Mouse (Mus musculus) midbrain, postnatal 0 days (tissue): ENCODE results near the gene Grb2. TPM values are rescaled to one million over a fixed set of nuclear protein-coding genes. Genes with fewer than 3 reads are reported as not detected.

Experiments used
- ATAC-seq: fragments of 200-750 bp; cut with Nextera tagmentation; 2 replicates; pipeline ENCODE4 v1.8.0; 2017; ENCODE audit warnings: moderate number of reproducible peaks, mild to moderate bottlenecking, moderate TSS enrichment, moderate library complexity; ENCODE audit not compliant: low FRiP score
- DNase-seq: peaks from one replicate; pipeline ENCODE4 v3.0.0-alpha.2; 2015; ENCODE audit warnings: low spot score
- H3K27ac ChIP-seq: fragments of 300-500 bp; sonication (generic); 2 replicates; pipeline ENCODE4 v1.5.1; 2014; ENCODE audit warnings: low read depth, mild to moderate bottlenecking, low read length, mixed read lengths
- H3K27me3 ChIP-seq: fragments of 300-500 bp; sonication (generic); 2 replicates; pipeline ENCODE4 v1.6.1; 2014; ENCODE audit warnings: low read length, control low read depth, mixed read lengths; ENCODE audit not compliant: insufficient read depth
- H3K36me3 ChIP-seq: fragments of 300-500 bp; sonication (generic); 2 replicates; pipeline ENCODE4 v1.6.1; 2014; ENCODE audit warnings: low read length, control low read depth, mixed read lengths; ENCODE audit not compliant: insufficient read depth
- H3K4me1 ChIP-seq: fragments of 300-500 bp; sonication (generic); 2 replicates; pipeline ENCODE4 v1.6.1; 2014; ENCODE audit warnings: mild to moderate bottlenecking, control low read depth, antibody characterized with exemption, low read length, mixed read lengths; ENCODE audit not compliant: insufficient read depth
- H3K4me2 ChIP-seq: fragments of 300-500 bp; sonication (generic); 2 replicates; pipeline ENCODE4 v1.6.1; 2014; ENCODE audit warnings: low read depth, mild to moderate bottlenecking, low read length, mixed read lengths; ENCODE audit not compliant: poor library complexity, severe bottlenecking
- H3K4me3 ChIP-seq: fragments of 300-500 bp; sonication (generic); 2 replicates; pipeline ENCODE4 v1.5.1; 2014; ENCODE audit warnings: low read depth, mild to moderate bottlenecking, low read length, moderate library complexity
- H3K9ac ChIP-seq: fragments of 300-500 bp; sonication (generic); replicated peaks from 2 replicates; pipeline ENCODE4 v1.6.1; 2014; ENCODE audit warnings: mild to moderate bottlenecking, low read length, moderate library complexity, mixed read lengths; ENCODE audit not compliant: poor library complexity, severe bottlenecking
- H3K9me3 ChIP-seq: fragments of 300-500 bp; sonication (generic); 2 replicates; pipeline ENCODE4 v1.6.1; 2016; ENCODE audit warnings: low read length, control low read depth
- CTCF ChIP-seq: IDR thresholded peaks from 2 replicates; pipeline ENCODE4 v1.5.1; 2016; ENCODE audit warnings: antibody characterized with exemption, mild to moderate bottlenecking
- WGBS: fragments of 180-500 bp; shearing (Covaris S2); extraction: QIAGEN DNeasy Blood & Tissue Kit; methylation state at CpG from one replicate; pipeline ENCODE4 v1.1.7; 2014; 5-methylcytosine and 5-hydroxymethylcytosine counted together
- polyA plus RNA-seq: library from polyadenylated mRNA; unstranded; fragments of >200 nt; fragmentation: Nextera tagmentation; extraction: Ambion mirVana; gene quantifications from 2 replicates; pipeline ENCODE4 v1.2.1, GENCODE M21; 2015
- total RNA-seq: library from RNA; depleted of rRNA; stranded (reverse); fragments of >200 nt; gene quantifications from 2 replicates; pipeline ENCODE4 v1.2.3, GENCODE M21; 2014

The Grb2 gene
- total and polyA plus RNA-seq, 2 experiments from 2014 or later = 85.8 to 158 TPM

DNA sequence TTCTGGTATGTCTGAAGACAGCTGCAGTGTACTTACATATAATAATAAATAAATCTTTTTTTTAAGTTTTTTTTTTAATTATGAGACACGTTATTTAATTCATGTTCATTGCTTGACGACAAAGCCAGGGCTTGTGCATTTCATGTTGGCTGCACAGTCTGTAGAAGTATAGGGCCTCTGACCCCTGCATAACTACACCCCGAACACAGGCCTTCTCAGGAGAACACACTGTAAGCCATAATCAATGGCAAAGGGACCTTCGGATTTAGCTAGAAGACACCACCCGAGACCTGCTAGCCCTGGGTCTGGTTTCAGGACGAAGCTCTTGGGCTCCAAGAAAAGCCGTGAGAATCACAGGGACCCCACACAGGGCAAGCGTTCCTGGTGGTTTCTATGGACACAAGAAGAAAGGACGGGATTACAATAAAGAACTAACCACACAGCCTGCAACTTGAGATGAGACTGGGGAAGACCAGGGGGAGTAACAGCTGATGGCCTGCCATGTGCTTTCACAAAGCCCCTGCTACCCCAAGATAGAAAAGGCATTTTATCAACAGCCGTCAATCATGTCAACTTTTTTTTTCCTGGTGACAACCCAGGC is 29.3 kb upstream of the Grb2 start:
- no peak for TF ChIP-seq CTCF
- no peaks in the 10 kb centered on the region for H3K36me3 ChIP-seq
- H3K4me1 ChIP-seq = no peaks in the 10 kb centered on the region
- ATAC-seq = no peak
- DNase-seq = no peak
- H3K9ac ChIP-seq = no peak overlapping the region
- H3K4me2 ChIP-seq = no peak overlapping the region
- H3K4me3 ChIP-seq = no peak overlapping the region
- no peaks in the 10 kb centered on the region for H3K27me3 ChIP-seq
- WGBS = 18% methylated on average over 10 of the region's 10 CpGs
- H3K27ac ChIP-seq = no peak overlapping the region
- H3K9me3 ChIP-seq = no peaks in the 10 kb centered on the region

GRCm38 (mm10) chr11:115734041-115734686 is 25.8 kb upstream of the Grb2 start:
- H3K9ac ChIP-seq = no peak overlapping the region
- no peak overlapping the region for H3K4me2 ChIP-seq
- no peak for TF ChIP-seq CTCF
- H3K27me3 ChIP-seq = no peaks in the 10 kb centered on the region
- 55% methylated on average over 11 of the region's 11 CpGs for WGBS
- ATAC-seq (no peak), DNase-seq (peak; percentile 17)
- no peak overlapping the region for H3K4me3 ChIP-seq
- no peaks in the 10 kb centered on the region for H3K9me3 ChIP-seq
- H3K36me3 ChIP-seq = no peaks in the 10 kb centered on the region
- H3K27ac ChIP-seq = no peak overlapping the region
- no peaks in the 10 kb centered on the region for H3K4me1 ChIP-seq

DNA sequence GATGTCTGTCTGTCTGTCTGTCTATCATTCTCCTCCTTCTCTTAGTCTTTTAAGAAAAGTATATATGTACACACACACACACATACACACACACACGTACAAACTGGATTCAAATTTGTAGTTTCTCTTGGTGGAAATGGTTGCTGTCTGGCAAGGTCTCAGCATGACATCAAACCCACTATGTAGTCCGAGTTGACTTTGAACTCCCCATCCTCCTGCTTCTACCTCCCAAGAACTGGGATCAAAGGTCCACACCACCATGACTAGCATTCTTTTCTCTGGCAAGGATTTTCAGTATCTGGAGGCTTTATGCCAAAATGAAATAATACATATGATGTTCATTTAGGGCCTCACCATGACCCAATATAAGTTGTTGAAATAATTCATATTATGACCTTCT is 14.8 kb upstream of the Grb2 start:
- DNase-seq (no peak), ATAC-seq (no peak)
- H3K4me1 ChIP-seq = no peaks in the 10 kb centered on the region
- no peaks in the 10 kb centered on the region for H3K9me3 ChIP-seq
- no peak for TF ChIP-seq CTCF
- no peak overlapping the region for H3K4me2 ChIP-seq
- no peaks in the 10 kb centered on the region for H3K27me3 ChIP-seq
- H3K27ac ChIP-seq = no peak overlapping the region
- H3K4me3 ChIP-seq = no peak overlapping the region
- WGBS = 79% methylated on average over 2 of the region's 2 CpGs
- H3K9ac ChIP-seq = no peak overlapping the region
- H3K36me3 ChIP-seq = no peaks in the 10 kb centered on the region

- Histone ChIP-seq H3K9me3 (no peaks in the 10 kb centered on the region), H3K9ac (no peak overlapping the region), H3K27me3 (no peaks in the 10 kb centered on the region), H3K4me1 (no peaks in the 10 kb centered on the region), H3K36me3 (no peaks in the 10 kb centered on the region), H3K4me2 (peak overlapping the region; percentile 12; the same call in 1 of the 2 replicates), H3K4me3 (no peak overlapping the region), H3K27ac (no peak overlapping the region)
- DNase-seq (peak; percentile 80), ATAC-seq (no peak)
- peak; percentile 98 for TF ChIP-seq CTCF
- 19% methylated on average over 14 of the region's 14 CpGs for WGBS
Observed at GRCm38 (mm10) chr11:115722638-115723037, 14.2 kb upstream of the Grb2 start.

- DNase-seq = no peak
- peak; percentile 52 for TF ChIP-seq CTCF
- Histone ChIP-seq H3K9me3 (no peaks in the 10 kb centered on the region), H3K4me2 (no peak overlapping the region), H3K9ac (no peak overlapping the region), H3K4me3 (no peak overlapping the region), H3K27ac (no peak overlapping the region), H3K4me1 (no peaks in the 10 kb centered on the region), H3K27me3 (no peaks in the 10 kb centered on the region), H3K36me3 (no peaks in the 10 kb centered on the region)
- WGBS = 58% methylated on average over 8 of the region's 8 CpGs
- ATAC-seq = no peak
Observed at GRCm38 (mm10) chr11:115717660-115718390, 9.4 kb upstream of the Grb2 start.
